Mouse (Mus musculus): ENCODE results near the gene Dffa.

- no peak for TF ChIP-seq EP300 (IDR thresholded peaks at IDR 0.05; ENCODE audit: low read depth)
- TF ChIP-seq CTCF (IDR thresholded peaks at IDR 0.05; ENCODE audit: low read depth) = no peak
Observed at GRCm38 (mm10) chr4:149168016-149168415, 64.1 kb downstream of the Dffa start.

Measured in heart, postnatal 0 days (tissue).